Mouse (Mus musculus) G1E (cell line): ENCODE results near the gene Gnb5. TPM values are rescaled to one million over a fixed set of nuclear protein-coding genes. Genes with fewer than 3 reads are reported as not detected.
A peak's percentile ranks its signal among the peaks of the same experiment; 100 is the strongest.

Experiments used
- ATAC-seq: 2 replicates; pipeline ENCODE4 v1.8.0; 2016; ENCODE audit warnings: mild to moderate bottlenecking; ENCODE audit not compliant: insufficient number of reproducible peaks, poor library complexity, low FRiP score, severe bottlenecking; ENCODE audit errors: extremely low read depth
- DNase-seq: peaks from one replicate; pipeline ENCODE4 v3.0.0; 2012; ENCODE audit warnings: low spot score
- H3K27me3 ChIP-seq: 2 replicates; pipeline ENCODE4 v1.6.1; 2012; ENCODE audit warnings: mild to moderate bottlenecking, low read length, inconsistent platforms; ENCODE audit not compliant: insufficient read depth
- H3K36me3 ChIP-seq: replicated peaks from 2 replicates; pipeline ENCODE3; 2012; ENCODE audit warnings: mild to moderate bottlenecking, inconsistent platforms
- H3K4me1 ChIP-seq: 2 replicates; pipeline ENCODE4 v1.6.1; 2012; ENCODE audit warnings: low read depth, low read length, inconsistent platforms, mixed read lengths; ENCODE audit not compliant: insufficient read depth
- H3K4me3 ChIP-seq: 2 replicates; pipeline ENCODE4 v1.5.1; 2012; ENCODE audit warnings: low read depth, mild to moderate bottlenecking, inconsistent platforms, low read length, moderate library complexity, mixed read lengths
- H3K9me3 ChIP-seq: replicated peaks from 2 replicates; pipeline ENCODE4 v1.6.1; 2012; ENCODE audit warnings: inconsistent platforms
- CTCF ChIP-seq: IDR thresholded peaks from 2 replicates; pipeline ENCODE4 v1.5.1; 2012; ENCODE audit warnings: low read depth, low read length, inconsistent platforms, mixed read lengths
- GATA1 ChIP-seq: IDR thresholded peaks from 2 replicates; pipeline ENCODE4 v1.6.1; 2012; ENCODE audit warnings: borderline replicate concordance, low read length, inconsistent platforms, mixed read lengths
- GATA2 ChIP-seq: IDR thresholded peaks from 2 replicates; pipeline ENCODE4 v1.6.1; 2012; ENCODE audit warnings: low read depth, low read length, inconsistent platforms, borderline replicate concordance
- POLR2AphosphoS5 ChIP-seq: IDR thresholded peaks from 2 replicates; pipeline ENCODE4 v1.6.1; 2012; ENCODE audit warnings: low read depth, low read length, inconsistent platforms; ENCODE audit not compliant: insufficient replicate concordance
- TAL1 ChIP-seq: conservative IDR thresholded peaks from 2 replicates; pipeline ENCODE4 v1.6.1; 2012; ENCODE audit warnings: low read depth, low read length, inconsistent platforms, mixed read lengths
- polyA plus RNA-seq: library from polyadenylated mRNA; stranded (reverse); fragments of >175 nt; gene quantifications from 2 replicates; pipeline ENCODE4 v1.2.3, GENCODE M21; 2012
- total RNA-seq, 2 experiments: library from RNA; stranded (forward) in 1 of 2; stranded (reverse) in 1 of 2; fragments of 200-1000 nt in 1 of 2; fragments of >200 nt in 1 of 2; fragmentation: Nextera tagmentation in 1 of 2; gene quantifications; 2 replicates each; pipeline ENCODE4 v1.2.3; 2014 to 2017

Gnb5 gene
- total and polyA plus RNA-seq, 3 experiments, result 0.66 TPM; not detected in 2

DNA sequence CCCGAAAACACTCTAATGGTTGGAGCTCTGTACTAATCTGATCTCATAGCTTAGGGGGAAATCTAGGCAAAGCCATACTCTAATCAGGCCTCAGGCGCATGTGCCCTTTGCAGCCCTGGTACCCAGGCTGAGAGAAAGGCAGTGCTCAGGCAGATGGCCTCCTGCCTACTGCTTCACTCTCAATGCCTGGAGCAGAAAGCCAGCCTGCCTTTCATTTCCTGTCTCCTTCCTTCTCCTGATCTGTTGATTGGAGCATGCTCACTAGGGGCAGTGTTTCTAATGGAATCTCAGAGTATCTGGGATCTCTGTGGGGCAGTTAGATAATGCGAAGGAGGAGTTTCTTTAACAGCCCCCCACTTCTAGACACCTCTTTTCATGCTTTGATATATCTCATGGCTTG lies 13.3 kb downstream of the Gnb5 start:
- peaks cover 1% of the 10 kb centered on the region for H3K4me1 ChIP-seq
- H3K27me3 ChIP-seq, result peaks cover 18% of the 10 kb centered on the region
- ATAC-seq (no peak), DNase-seq (no peak)
- H3K4me3 ChIP-seq, result no peak overlapping the region
- TF ChIP-seq GATA1, result no peak
- TF ChIP-seq TAL1, result no peak
- TF ChIP-seq GATA2, result no peak
- TF ChIP-seq POLR2AphosphoS5, result no peak
- TF ChIP-seq CTCF, result no peak
- H3K36me3 ChIP-seq, result no peaks in the 10 kb centered on the region
- H3K9me3 ChIP-seq, result no peaks in the 10 kb centered on the region

DNA sequence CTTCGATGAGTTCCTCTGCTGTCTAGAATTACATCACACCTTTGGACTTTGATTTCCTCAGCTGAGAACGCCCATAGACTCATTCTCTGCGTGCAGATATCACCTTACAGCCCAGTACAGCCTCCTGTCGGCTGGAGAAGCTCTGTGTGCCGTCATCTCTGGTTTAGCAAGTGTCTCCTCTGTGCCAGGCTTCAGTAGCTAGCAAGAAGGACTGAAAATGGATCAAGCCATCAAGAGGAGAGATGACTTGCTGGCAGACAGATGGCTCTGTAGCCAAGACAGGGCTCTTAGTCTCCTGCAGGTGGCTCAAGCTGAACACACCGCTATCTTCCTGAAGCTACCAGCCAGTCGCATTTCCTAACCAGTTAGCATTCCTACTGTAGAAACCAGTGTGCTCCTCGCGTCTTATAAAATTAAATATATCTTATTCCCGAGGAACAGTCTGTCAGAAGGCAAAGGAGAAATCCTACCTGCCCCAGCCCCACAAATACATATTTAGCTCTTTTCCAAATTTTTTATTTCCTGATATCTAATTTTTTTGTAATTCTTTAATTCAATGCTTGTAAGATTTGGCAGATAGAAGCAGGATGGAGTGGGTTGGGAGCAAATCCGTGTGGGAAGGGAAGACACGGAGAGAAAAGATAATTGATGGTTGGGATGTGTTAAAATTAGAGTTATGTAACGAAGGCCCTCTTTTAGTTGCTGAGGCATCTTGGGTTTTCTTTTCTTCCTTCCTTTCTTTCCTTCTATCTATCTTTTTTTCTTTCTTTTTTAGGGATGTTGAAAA lies 16.2 kb downstream of the Gnb5 start:
- Histone ChIP-seq H3K4me3 (no peak overlapping the region), H3K9me3 (no peaks in the 10 kb centered on the region), H3K4me1 (no peaks in the 10 kb centered on the region), H3K36me3 (no peaks in the 10 kb centered on the region), H3K27me3 (peaks cover 11% of the 10 kb centered on the region)
- no peak for DNase-seq
- no peak for ATAC-seq
- no peak for TF ChIP-seq CTCF

DNA sequence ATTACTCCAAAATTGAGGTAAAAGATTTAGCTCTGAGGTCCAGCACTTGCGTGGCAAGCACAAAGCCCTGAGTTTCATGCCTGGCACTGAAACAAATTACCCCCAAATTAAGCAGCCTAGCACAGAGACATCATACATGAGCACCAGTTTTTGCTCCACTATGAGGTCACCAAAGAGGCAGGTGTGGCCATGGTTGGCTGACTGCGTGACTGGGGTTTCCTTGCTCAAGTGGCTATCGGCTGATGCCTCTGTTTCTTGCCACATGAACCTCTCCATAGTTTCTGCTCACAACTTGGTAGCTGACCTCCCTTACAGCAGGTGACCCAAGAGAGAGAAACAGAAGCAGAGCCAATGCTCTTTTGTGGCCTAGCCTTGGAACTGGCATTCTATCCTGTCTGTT lies 22.0 kb downstream of the Gnb5 start:
- no peak for DNase-seq
- no peaks in the 10 kb centered on the region for H3K36me3 ChIP-seq
- no peak for ATAC-seq

DNA sequence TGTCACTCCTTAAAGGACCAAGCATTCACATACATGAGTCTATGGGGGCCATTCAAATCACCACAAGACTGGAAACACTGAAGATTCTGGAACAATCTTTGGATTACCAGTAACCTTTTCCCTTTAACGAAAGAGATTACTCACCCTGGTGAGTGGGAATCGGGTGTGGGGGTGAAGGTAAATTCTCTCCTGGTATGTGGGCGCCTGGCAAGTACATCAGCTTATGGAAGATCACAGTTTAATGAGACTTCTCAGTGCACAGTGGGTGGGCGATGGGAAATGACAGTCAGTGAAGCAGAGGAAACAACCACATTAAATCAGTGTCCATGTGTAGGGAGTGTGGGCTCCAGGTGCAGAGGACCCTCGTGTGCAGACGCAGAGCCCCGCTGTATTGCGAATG lies 24.7 kb downstream of the Gnb5 start:
- no peak for ATAC-seq

More for the DNA sequence above, 22.0 kb downstream of the Gnb5 start:
- TF ChIP-seq GATA1 (no peak), POLR2AphosphoS5 (no peak), CTCF (no peak), GATA2 (no peak), TAL1 (no peak)
- Histone ChIP-seq H3K4me1 (no peaks in the 10 kb centered on the region), H3K9me3 (no peaks in the 10 kb centered on the region), H3K27me3 (peaks cover 5% of the 10 kb centered on the region; the same call in 1 of the 2 replicates), H3K4me3 (no peak overlapping the region)

DNA sequence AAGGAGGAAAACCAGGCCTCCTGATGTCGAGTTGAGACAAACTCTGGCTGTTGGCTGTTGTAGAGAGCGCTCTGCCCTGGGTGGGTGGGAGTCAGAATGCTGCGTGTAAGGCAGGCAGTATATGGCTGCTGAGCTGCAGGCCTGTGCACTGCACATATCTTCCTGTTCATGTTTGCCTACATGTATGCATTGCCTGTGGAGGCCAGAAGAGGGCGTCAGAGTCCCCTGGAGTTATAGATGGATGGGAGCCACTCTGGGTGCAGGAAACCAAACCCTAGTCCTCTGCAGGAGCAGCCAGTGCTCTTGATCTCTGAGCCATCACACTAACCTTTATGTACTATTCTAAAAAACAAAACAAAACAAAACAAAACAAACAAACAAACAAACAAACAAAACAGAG lies 28.4 kb downstream of the Gnb5 start:
- ATAC-seq (no peak), DNase-seq (no peak)
- H3K4me3 ChIP-seq, result no peak overlapping the region
- H3K36me3 ChIP-seq, result no peaks in the 10 kb centered on the region
- no peaks in the 10 kb centered on the region; the same call in 1 of the 2 replicates for H3K27me3 ChIP-seq
- H3K4me1 ChIP-seq, result no peaks in the 10 kb centered on the region
- TF ChIP-seq GATA1 (no peak), CTCF (0 out of 2 replicates have a peak, but pooled peaks have one; percentile 4)
- no peaks in the 10 kb centered on the region for H3K9me3 ChIP-seq

More for the DNA sequence above, 24.7 kb downstream of the Gnb5 start:
- Histone ChIP-seq H3K4me1 (no peaks in the 10 kb centered on the region), H3K36me3 (no peaks in the 10 kb centered on the region), H3K4me3 (no peak overlapping the region), H3K9me3 (no peaks in the 10 kb centered on the region), H3K27me3 (peaks cover 5% of the 10 kb centered on the region; the same call in 1 of the 2 replicates)
- TF ChIP-seq POLR2AphosphoS5 (no peak), CTCF (no peak), GATA1 (no peak), GATA2 (no peak), TAL1 (no peak)
- DNase-seq, result no peak

DNA sequence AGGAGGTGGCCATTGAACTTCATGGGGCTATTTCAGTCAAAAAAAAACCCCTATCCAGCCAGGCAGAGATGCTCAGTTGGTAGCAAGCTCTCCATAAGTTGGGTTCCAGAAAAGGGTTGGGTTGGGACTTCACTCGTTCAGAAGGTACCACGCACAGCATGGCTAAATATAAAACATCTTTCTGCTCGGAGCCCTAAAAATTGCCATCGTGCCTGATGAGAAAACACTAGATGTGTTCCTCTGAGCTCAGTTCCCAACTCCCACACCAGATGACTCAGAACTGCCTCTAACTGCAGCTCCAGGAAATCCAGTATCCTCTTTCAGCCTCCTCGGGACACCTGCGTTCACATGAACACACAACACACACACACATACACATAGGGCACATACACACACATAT lies 31.9 kb downstream of the Gnb5 start:
- Histone ChIP-seq H3K4me3 (no peak overlapping the region), H3K9me3 (no peaks in the 10 kb centered on the region), H3K4me1 (no peaks in the 10 kb centered on the region), H3K36me3 (no peaks in the 10 kb centered on the region), H3K27me3 (peaks cover 6% of the 10 kb centered on the region)
- no peak for TF ChIP-seq TAL1
- TF ChIP-seq GATA1, result no peak
- no peak for TF ChIP-seq POLR2AphosphoS5
- no peak for TF ChIP-seq GATA2
- no peak for TF ChIP-seq CTCF
- ATAC-seq, result no peak
- no peak for DNase-seq

DNA sequence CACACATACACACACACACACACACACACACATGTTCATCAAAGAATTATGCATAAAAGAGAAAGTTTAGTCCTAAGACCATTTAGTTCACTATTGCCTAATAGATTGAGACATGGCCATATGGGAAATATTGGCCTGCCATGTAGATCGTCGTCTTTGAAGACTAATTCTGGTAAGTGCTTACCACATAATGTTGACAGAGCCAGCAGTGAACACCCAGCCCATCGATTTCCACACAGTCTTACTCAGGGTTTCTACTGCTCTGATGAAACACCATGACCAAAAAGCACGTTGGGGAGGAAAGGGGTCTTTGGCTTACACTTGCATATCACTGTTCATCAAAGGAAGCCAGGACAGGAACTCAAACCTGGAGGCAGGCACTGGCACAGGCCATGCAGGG lies 36.3 kb downstream of the Gnb5 start:
- H3K9me3 ChIP-seq, result no peaks in the 10 kb centered on the region
- no peaks in the 10 kb centered on the region for H3K36me3 ChIP-seq
- no peaks in the 10 kb centered on the region for H3K4me1 ChIP-seq
- TF ChIP-seq TAL1, result no peak
- TF ChIP-seq GATA2, result no peak
- no peak for TF ChIP-seq GATA1
- no peak for TF ChIP-seq CTCF
- TF ChIP-seq POLR2AphosphoS5, result no peak
- DNase-seq (no peak), ATAC-seq (no peak)
- H3K4me3 ChIP-seq, result no peak overlapping the region
- H3K27me3 ChIP-seq, result peaks cover 13% of the 10 kb centered on the region
